Mouse (Mus musculus): ENCODE results near the gene Adssl1.

Gene Adssl1

GRCm38 (mm10) chr12:112623742-112624141, 3.9 kb downstream of the Adssl1 start:
- peak; percentile 63 for DNase-seq (ENCODE audit: low spot score)

GRCm38 (mm10) chr12:112625700-112626099, 5.9 kb downstream of the Adssl1 start:
- DNase-seq (ENCODE audit: low spot score): no peak

- no peak for DNase-seq (ENCODE audit: low spot score)
Measured at GRCm38 (mm10) chr12:112626455-112626854, 6.6 kb downstream of the Adssl1 start.

- DNase-seq (ENCODE audit: low spot score): peak; percentile 35
Measured at GRCm38 (mm10) chr12:112627097-112627881, 7.4 kb downstream of the Adssl1 start.

DNA sequence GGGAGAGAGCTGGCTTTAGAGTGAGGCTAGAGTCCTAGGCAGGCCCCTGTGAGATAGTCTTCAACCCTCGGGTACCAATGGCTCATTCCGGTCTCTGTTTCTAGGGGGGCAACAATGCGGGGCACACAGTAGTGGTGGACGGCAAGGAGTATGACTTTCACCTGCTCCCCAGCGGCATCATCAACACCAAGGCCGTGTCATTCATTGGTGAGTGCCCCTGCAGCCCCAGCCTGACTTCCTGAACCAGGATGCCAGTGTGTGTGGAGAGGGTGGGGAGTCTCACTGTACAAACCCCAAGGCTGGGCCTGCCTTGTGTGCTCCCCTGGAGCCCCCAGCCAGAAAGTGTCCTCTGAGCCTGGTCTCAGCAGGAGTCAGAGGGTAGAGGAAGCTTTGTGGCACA, 8.4 kb downstream of the Adssl1 start:
- no peak for DNase-seq (ENCODE audit: low spot score)

- DNase-seq (ENCODE audit: low spot score): peak; percentile 80
Measured at GRCm38 (mm10) chr12:112628928-112629721, 9.3 kb downstream of the Adssl1 start.

- DNase-seq (ENCODE audit: low spot score): no peak
Measured at GRCm38 (mm10) chr12:112630029-112630428, 10.2 kb downstream of the Adssl1 start.

GRCm38 (mm10) chr12:112630796-112631195, 11.0 kb downstream of the Adssl1 start:
- DNase-seq (ENCODE audit: low spot score): no peak

- DNase-seq (ENCODE audit: low spot score): no peak
Measured at GRCm38 (mm10) chr12:112631472-112631871, 11.6 kb downstream of the Adssl1 start.

GRCm38 (mm10) chr12:112632084-112632777, 12.4 kb downstream of the Adssl1 start:
- DNase-seq (ENCODE audit: low spot score): no peak

DNA sequence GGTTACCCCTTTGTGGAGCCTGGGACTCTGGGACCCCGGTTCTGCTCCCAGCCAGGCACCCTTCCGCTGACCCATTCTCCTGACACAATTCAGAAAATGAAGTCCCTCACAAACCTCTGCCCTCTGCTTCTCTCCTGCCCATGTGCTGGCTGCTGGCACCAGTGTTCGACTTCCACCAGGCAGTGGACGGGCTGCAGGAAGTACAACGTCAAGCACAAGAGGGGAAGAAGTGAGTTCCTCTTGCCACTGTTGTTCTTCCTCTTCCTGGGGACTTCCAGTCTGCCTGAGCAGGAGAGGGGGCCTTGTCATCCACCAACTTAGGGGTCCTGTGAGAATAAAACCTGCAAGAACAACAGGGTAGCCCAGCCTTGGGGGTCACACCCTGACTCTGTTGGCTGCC, 13.1 kb downstream of the Adssl1 start:
- no peak for DNase-seq (ENCODE audit: low spot score)

DNA sequence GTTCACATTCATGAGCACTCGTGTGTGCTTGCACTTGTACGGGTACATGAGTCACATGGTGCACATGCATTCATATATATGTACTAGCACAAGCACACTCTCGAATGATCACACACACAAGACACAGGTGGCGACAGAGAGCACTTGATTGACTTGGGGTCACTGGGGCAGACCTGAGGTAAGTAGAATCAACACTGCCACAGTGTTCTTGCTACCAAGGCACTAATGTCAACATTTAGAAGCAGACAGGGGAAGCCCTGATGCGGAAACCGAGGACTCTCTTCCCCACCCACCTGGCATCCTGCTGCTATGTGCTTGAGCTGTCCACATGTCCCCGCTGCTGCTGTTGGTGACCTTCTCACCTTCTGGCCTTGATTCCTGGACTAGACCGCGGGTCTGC, 13.8 kb downstream of the Adssl1 start:
- DNase-seq (ENCODE audit: low spot score): peak; percentile 30

DNA sequence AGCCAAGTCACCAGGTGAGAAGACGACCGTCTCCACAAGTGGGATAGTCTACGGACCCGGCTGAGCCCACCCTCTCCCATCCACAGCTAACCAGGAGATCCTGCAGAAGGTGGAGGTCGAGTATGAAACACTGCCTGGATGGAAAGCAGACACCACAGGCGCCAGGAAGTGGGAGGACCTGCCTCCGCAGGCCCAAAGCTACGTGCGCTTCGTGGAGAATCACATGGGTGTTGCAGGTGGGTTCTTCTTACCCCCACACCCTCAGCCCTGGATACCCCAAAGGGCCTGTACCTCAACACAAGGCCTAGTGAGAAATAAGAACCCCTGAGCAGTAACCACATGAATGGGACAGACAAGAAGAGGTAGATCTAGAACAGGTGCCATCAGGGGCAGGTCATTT, 19.7 kb downstream of the Adssl1 start:
- DNase-seq (ENCODE audit: low spot score): no peak

- DNase-seq (ENCODE audit: low spot score): no peak
Measured at GRCm38 (mm10) chr12:112643126-112643525, 23.3 kb downstream of the Adssl1 start.

GRCm38 (mm10) chr12:112644180-112644854, 24.5 kb downstream of the Adssl1 start, which contains the start of gene Siva1:
Gene Siva1 (plus strand): TSS chr12:112644679.
- DNase-seq (ENCODE audit: low spot score): peak; percentile 99

DNA sequence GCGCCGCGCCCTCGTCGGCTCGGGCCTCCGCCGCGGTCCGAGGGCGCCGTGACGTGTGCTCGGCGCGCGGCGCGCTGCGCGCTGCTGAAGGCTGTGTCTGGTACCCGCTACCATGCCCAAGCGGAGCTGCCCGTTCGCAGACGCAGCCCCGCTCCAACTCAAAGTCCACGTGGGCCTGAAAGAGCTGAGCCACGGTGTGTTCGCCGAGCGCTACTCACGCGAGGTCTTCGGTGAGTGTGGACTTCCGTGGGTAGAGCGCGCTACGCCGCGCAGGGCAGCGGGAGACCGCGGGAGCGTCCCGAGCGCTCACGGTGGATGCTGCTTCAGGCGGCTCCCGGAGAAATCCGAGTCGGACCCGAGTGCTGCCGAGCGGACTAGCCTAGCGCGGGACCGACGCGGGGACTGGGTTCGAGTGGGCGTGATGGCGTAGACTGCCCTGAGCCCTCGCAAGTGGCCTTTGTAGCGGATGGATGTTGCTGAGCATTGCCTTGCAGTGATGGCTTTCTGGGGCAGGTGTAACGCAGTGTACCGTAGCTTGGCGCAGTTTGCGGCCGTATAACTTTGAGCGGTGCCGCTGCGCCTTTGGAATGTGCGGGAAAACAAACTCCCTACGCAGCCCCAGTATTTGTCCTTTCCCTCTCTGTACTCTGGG, 25.1 kb downstream of the Adssl1 start:
- DNase-seq (ENCODE audit: low spot score): peak; percentile 41

DNA sequence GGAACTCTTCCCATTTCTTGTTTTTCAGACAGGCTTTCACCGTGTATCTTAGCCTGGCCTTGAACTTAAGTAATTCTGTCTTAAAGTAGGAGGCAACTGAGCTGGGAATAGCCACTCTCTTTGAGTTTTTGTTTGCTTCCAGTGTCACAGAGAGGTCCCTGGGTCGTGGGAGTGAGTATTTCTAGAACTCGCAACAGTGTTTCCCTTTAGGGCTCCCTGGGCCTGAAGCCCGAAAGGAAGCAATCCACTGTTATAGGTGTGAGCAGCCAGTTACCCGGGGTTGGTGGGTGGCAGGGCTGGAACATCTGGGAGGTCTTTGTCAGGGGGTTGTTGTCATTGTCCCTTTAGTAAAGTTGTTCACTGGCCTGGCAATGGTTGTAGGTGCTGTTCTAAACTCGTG, 26.3 kb downstream of the Adssl1 start:
- DNase-seq (ENCODE audit: low spot score): no peak

GRCm38 (mm10) chr12:112648081-112648480, 28.2 kb downstream of the Adssl1 start:
- no peak for DNase-seq (ENCODE audit: low spot score)

DNA sequence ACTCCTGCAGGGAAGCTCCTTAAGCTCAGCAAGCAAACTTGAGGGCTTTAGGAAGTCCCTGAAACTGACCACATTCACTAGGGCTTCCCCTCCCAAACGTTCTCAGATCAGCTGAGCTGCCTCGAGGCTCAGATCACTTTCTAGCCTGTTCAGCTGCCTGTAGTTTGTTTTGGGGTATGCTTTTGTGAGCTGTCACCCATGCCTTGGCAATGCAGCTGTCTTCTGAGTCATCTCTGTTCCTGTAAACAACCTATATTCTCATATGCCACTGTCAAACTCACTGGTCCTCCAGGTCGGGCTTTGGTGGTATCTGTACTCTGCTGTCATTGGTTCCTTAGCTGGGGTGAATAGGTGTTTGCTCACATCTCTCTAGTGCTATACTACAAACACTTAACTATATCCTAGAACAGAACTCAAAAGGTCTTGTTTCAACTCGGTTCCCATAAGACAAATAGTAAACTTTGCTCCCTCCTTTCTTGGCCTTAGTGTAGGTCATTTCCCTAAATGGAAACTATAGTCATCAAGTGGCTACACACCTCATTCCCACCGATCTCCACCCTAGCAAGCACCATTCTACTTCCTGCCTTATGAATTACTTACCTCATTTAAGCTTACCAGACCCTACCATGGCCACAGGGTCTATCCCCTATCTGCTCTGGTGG, 32.1 kb downstream of the Adssl1 start:
- DNase-seq (ENCODE audit: low spot score): no peak

- peak; percentile 92 for DNase-seq (ENCODE audit: low spot score)
Measured at GRCm38 (mm10) chr12:112653157-112653824, 33.4 kb downstream of the Adssl1 start.
